Mouse (Mus musculus) cerebellum, postnatal 36 days (tissue): ENCODE measurements at regions not wholly inside any gene's neighbourhood (a gene's known extent, or its start where the extent isn't known, plus 50 kb on each side); places are given as distances from the start of the nearest gene placed in this dataset.

Source experiments
- DNase-seq, 2 experiments: peaks; one replicate each; pipeline ENCODE4 v3.0.0; 2021 to 2022; ENCODE audit warnings: mixed read lengths in 2 of 2

DNA sequence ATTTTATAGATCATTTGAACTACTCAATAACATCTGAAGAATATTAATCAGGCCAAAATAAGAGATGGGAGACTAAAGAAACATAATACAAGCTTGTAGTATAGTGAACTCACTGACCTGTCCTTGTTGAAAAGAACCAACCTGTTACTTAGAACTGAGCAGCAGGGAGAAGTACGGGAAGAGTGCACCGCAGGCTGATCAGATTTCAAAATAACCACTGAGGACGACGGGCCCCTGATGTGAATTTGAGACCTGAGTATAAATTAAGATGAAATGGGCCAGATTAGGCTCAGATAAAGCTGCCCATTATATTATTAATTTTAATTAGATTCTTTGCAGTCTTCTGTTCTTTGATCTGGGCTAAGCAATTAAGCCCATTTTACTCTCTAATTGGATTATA, 391.2 kb upstream of the Tyrp1 start:
- DNase-seq = no peak

DNA sequence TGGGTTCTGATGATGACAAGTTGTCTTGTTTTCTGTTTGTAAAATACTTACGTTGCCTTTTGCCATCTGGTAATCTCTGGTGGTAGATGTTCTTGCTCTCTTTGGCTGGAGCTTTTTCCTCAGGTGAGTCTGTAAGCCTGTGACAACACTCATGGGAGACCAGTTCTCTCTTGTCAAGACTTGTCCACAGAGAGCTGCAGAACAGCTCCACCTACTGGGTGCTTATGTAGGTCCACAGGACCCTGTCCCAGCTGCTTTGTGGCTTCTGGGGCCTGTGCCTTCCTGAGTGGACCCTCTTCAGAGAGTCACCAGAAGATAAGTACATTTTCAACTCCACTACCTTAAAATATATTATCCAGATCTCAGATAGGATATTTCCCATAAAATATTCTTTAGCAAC, 370.3 kb upstream of the Tyrp1 start:
- DNase-seq = no peak

DNA sequence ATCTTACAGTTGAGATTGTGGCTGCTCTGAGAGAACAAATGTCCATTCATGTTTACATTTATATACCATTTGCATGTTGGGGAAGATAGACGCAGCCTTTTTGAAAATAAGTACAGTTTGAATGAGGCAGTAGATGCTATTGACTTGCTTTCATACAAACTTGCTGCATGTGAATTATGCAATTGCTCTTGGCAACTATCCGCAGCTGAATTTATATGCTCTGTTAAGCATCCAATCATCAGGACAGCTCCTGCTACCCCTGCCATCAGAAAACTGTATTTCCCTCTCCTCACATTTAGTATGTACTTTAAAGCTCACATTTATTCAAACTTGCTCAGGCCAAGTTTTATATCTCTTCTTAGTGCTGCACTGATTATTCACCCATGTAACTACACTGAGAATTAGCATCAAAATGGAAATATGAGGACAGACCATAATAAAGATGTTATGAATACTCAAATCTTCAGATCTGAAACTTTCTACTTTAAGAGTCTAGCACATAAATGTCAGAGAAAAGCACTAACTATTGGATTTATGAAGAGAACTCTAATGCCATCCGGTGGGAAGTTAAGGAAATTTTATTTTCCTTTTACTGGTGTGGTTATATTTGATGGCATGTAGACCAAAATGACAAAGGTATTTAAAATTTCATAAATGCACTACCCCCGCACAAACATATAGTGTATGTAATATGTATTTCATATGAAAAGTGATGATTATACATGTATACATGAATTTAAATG, 358.0 kb upstream of the Tyrp1 start:
- DNase-seq = no peak

DNA sequence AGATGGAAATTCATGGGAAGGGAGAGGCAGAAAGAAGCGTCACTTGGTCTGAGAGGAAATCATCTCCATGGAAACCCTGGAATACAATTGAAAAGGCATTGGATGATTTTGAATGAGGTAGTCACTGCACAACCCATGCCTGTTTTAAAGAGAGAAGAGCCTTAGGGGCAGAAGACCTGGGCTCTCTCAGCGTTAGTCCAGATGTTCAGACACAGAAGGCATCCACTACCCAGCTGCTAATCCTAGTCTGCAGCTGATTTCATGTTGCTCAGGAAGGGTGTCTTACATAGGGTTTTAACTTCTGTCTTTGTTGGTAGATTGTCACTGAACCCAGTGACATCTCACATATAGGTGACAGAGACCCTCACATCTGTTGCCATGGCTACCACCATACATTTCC, 318.8 kb upstream of the Tyrp1 start:
- no peak for DNase-seq

DNA sequence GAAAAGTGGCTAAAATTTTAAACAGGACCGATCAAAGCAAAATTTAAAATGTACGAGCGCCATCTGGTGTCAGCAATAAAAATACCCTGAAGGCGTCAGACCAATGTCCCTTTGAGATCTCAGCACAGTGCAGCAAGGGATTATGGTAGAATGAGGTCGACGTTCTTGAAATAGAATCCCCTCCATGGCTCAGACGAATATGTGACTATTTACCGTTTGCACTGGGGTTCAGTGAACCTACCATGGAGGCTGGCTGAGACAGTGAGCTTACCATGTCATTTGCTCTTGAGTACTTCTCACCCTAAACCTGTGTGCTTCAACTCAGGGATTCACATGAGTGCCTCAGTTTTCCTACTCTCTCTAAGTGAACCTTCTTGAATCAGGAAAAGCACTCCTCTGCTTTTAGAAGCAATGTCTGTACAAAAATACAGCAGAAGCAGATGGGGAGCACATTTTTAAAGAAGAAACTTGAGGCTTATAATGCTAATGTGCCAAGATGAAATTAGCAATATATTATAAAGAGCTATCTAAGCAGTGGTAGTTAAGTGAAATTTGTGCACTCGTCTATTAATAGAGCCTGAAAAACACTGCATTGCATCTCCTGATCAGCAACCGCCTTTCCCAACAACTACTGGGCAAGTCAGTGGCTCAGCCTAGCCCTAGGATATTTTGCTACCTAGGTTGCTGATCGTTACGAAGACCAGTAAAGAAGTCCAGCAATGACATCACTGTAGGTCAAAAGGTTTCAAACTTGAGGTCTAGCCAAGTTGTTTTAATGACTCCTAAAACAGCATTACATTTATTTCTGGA, 316.2 kb upstream of the Tyrp1 start:
- DNase-seq = peak; percentile 23 to 59

DNA sequence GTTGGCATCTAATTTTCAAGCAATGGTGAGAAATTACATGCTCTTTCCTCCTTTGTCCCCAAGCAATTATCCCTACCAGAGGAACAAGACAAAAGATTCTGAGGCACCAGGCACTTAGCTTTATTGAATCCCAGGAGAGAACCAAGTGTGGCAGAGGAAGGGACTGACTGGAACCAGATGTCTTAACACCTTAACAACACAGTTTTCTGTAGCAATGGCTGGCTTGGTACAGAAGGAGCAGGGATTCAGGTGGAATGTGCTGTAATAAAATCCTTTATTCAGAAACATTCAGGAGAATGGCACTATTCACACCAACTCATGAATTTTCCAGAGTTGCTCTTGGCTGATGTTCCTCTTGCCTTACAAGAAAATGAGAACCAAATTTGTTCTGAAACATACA, 315.3 kb upstream of the Tyrp1 start:
- no peak for DNase-seq

DNA sequence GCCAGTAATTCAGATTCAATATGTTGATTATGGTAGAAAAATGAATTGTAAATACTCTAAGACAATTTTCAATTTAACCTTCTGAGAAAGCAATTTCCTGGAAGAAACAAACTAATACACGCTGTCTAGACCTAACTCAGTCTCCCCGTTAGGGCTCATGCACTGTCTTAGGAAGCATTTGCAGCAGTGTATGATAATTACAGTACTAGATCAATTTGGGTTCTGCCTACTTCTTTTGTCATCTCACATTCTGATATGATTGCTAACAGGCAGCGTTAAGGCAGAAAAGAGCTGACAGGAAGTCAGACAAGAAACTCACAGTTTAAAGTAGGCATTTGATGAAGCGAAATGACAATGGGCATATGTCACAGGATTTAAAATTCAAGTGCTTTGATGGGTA, 294.1 kb upstream of the Tyrp1 start:
- DNase-seq = no peak

DNA sequence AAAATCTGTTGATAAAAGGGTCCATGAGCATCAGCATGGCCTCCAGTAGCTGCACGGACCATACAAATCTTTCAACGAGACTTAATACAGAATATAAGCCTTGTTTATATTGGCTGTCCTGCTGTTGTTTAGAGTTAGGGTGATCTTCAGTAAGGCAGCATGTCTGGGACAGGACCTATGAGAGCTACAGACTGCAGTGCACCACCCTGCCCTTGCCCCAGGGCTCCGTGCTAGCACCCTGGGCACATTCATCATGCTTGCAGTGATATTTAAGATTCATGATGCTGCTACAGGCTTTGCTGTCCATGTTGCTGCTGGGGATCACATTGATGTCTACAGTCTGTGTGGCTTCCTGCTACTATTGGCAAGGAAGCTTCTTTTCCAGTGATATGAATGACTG, 288.8 kb upstream of the Tyrp1 start:
- DNase-seq = no peak

DNA sequence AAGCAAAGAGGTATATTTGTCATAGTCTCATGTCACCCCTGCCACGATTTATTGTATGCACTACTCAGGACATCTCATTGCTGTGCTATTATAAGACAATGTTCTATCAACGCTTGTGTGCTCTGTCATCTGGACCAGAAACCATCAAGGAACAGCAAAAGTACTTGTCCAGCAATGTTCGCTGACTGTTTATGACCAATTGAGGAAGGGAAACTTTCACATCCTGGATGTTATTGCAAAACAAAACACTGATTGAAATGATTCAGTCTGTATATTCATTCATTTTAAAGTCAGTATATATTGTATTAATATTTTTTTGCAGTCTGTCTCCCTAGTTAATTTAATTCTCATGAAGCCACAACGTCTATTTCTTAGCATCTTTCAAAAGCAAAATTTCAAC, 244.5 kb upstream of the Tyrp1 start:
- no peak for DNase-seq

DNA sequence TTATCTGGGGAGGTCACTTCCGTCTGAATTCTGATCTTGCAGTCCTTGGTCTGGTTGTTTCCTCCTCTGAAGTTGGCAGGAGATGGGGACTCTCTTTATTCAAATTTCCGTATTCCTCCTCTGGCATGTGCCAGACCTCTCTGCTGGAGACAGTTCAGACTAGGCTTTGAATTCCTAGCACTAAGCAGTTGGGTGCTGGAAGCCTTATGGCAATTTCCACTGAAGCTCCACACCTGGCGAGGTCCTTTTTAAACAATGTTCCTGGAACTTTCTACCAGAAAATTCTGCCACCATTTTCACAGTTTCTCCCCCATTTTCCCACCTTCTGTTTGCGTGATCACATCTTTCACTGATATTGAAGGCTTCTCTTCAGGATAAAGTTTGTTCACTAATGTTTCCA, 205.7 kb upstream of the Tyrp1 start:
- DNase-seq = peak; percentile 6 to 13

DNA sequence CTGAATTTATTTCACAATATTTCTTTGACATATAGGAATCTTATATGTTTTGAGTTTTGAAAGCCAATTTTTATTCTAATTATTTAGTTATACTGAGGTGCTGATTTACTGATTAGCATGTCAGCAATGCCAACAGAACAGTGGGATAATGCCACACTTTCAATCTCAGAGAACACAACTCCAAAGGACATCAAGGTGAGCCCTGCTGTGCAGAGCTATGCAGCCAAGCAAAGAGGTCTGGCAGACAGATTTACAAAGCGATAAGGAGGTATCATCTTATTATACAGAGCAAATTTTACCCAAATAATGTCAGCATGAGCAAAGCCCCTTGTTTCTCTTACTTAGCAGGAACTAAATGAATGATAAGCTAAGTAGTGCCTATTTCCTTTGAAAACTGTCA, 204.7 kb upstream of the Tyrp1 start:
- DNase-seq = peak; percentile 9 to 16

DNA sequence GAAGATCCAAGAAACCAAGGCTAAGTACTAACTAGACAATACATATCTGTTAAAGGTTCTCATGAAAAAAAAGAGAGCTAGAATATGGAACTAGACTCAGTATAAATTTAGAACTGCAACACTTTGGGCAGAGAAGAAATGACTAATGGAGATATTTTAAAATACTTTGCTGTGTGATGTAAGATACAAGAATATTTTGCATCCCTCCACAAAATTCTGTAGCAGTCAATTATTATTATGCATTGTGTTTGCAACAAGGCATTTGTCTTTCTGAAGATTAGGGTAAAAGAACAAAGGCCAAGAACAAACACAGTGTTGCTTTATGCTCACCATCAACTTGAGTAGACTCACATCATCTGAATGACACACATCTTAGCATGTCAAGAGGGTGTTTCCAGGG, 203.7 kb upstream of the Tyrp1 start:
- DNase-seq = no peak

DNA sequence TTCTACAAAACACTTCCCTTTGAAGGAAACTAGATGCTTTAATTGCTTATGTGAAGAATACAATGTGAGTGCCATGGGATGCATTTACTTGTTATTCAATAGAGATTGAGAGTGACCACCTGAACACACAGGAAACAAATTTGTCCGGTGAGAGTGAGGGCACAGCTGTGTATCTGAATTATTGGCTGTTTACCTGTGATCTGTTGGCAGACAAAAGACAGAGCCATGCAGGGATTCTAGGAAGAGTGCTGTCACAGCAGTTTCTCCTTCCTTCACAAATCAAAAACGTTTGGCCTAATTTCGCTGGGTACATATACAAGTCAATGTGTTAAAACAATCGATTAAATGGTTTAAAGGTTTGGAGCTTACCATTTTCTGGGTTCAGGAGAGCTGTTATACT, 202.9 kb upstream of the Tyrp1 start:
- DNase-seq = peak; percentile 5 to 20

DNA sequence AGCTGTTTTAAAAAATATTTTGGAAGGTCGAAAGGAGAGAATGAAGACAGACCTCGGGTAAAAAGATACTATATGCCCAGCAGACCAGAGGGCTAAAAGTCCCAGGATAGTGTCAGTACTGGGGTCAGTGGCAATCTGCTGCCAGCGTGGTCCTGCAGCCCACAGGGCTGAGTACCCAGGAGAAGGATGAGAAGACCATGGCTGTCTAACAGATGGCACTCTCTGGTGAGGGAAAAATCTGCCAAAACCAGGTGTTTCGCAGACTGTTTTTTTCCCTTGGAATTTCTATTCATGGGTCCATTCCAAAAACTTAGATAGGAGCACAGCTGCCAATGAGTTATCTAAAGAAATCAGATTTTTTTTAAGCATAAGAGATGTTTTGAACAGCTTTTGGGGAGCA, 202.5 kb upstream of the Tyrp1 start:
- peak in 1 of 2 experiments; percentile 20 for DNase-seq

DNA sequence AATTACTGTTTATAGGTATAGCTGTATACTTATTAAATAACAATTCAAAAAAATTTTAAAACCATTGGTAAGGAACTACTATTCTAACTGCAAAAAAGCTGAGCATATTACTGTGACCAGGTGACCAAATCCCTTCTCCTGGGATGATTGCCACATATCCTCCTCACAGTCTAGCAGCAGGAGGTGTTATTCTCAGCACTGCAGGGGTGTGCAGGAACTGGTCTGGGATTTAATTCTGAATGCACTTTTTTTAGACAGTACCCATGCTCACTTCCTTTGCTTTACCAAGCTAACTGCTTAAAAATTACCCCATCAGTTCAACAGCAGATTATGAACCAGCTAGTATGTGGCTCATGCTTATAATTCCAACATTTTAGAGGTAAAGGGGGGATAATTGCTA, 195.5 kb upstream of the Tyrp1 start:
- peak; percentile 32 to 54 for DNase-seq
